Mouse (Mus musculus) ovary, postnatal 10 days (tissue): ENCODE results near the gene Cpa2.

Source experiments
- DNase-seq: peaks from one replicate; pipeline ENCODE4 v3.0.0; 2022; ENCODE audit warnings: low spot score

Gene Cpa2

GRCm38 (mm10) chr6:30579961-30580840 lies 38.8 kb downstream of the Cpa2 start:
- DNase-seq, result no peak

GRCm38 (mm10) chr6:30580841-30581176 lies 39.4 kb downstream of the Cpa2 start:
- no peak for DNase-seq

GRCm38 (mm10) chr6:30586886-30587442 lies 45.6 kb downstream of the Cpa2 start:
- no peak for DNase-seq

DNA sequence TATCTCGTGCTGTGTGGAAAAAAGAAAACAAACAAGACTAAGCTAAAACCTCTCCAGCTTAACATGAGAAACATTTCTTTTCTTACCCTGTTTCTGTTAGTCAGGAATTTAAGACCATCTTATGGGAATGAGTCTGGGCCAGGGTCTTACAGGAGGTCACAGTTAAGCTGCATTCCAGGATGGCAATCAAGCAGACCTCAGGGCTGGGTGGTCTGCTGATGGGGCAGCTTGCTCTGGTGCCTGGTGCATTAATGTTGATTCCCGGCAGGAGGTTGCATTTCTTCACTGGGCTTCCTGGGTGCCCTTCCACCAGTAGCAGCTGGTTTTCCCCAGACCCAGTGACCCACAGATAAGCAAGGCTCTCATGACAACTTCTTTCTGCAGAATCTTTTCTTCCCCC lies 48.4 kb downstream of the Cpa2 start:
- DNase-seq, result no peak

GRCm38 (mm10) chr6:30591851-30592404 lies 50.5 kb downstream of the Cpa2 start:
- no peak for DNase-seq

- DNase-seq, result no peak
Observed at GRCm38 (mm10) chr6:30592417-30592974, 51.1 kb downstream of the Cpa2 start.

DNA sequence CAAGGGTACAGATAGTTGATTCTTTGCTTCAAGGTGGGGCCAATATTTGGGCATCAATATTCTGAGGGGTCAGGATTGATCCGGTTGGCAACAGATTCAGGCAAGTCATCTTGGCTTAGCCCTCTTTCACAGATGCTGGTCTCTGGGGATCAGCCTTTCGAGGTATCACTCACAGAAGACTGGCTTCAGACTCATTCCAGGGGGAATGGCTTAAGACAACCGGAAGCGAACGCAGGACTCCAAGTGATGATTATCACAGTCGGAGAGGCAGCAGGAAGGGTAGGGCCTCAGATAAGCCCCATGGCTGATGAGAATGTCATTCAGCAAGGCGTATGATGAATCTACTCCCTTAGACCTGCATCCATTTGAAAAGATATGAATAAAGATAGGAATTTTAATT lies 53.0 kb downstream of the Cpa2 start:
- no peak for DNase-seq

- DNase-seq, result no peak
Observed at GRCm38 (mm10) chr6:30596230-30596898, 55.0 kb downstream of the Cpa2 start.

DNA sequence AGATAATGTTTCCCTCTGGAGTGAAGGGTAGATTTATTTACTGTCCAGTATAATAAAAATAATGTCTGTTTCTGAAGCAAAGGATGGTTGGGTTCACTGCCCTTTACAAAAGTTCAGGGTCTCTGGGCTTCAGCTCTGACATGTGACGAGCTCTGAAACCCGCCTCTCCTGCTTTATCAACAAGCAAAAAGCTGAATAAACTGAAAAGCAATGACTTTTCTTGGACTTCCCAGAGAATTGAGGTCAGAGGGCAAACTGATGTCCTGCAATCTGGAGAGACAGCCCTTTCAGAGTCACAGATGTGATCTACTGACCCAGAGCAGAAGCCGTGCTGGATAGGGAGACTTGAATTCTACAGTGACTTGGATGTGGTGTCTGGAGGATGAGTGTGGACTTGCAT lies 58.7 kb downstream of the Cpa2 start:
- DNase-seq, result no peak

GRCm38 (mm10) chr6:30600995-30601394 lies 59.6 kb downstream of the Cpa2 start:
- no peak for DNase-seq

DNA sequence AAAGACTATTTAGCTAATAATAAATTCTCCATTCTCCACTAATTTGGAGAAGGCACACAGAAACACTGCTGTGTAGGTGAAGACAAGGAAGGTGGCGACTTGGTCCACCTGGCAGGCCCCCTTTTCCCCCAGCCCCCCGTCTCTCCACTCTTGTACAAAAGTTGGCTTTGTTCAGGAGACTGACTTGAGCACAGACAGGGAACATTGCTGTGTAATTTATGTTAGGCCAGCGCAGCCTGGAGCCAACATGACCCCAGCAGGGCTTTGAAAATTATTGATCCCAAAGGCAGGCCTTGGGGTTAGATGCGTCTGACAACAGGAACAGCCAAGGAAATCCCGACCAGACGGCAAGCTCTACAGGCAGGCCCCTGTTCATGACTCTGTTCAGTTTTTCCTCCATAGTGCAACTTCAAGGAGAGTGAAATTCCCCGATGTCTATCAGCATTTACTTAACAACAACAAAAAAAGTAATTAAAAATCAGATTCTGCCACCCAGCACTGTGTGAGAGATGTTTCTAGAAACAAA lies 63.0 kb downstream of the Cpa2 start:
- no peak for DNase-seq

DNA sequence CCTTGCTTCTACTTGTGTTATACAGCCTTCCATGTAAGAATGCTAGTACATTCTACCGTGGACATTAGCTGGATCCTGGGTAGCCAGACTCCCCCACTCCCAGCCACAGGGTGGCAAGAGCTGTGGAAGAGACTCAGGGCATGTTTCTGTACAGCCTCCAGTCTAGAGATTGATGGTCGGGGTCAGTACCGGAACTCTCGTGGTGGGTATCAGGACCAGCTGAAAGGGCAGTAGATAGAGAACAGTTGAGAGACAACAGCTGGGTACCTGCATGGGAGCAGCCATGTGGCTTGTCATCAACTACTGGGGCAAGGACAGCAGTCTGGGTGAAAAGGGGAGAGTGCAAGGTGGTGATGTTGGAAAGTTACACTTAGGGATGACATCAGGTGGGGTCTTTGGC lies 63.7 kb downstream of the Cpa2 start:
- no peak for DNase-seq

DNA sequence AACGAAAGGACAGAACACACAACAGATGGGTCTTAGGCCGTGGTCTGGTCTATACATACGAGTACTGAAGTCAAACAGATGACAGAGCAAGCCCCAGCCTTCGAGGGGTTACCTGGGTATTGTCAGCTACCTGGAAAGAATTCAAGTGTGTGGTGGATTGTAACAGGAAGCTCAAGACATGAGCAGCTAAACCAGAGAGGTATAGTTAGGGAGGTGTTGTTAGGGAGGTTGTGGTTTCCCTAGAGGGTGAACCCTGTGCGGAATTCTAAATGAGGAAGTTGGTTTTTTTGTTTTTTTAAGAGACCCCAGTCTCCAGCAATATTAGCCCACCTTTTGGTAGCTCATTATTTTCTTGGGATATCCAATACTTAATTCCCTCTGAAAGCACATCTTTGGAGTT lies 64.3 kb downstream of the Cpa2 start:
- no peak for DNase-seq

DNA sequence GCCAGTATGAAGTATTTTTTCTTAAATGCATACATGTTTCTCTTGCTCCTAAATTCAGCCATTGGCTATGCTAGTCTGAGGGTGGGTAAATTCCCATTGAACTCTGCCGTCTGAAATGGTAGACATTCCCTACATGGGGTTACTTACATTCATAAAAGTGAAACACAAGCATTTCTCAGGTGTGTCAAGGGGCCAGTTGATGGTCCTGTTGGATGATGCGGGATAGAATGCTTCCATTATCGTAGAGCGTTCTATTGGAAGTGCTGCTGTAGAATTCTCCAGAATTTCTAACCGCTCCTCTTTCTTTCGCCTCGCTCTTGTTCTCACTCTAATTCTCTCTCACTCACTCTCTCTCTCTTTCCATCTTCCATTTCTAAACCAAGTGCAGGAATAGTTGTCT lies 69.3 kb downstream of the Cpa2 start, which contains the start of gene Cpa5:
Gene Cpa5 (plus strand): TSS at position 301 of the 400 bp plus-strand sequence.
- no peak for DNase-seq

GRCm38 (mm10) chr6:30611212-30611611 lies 69.8 kb downstream of the Cpa2 start:
- no peak for DNase-seq
